Mouse (Mus musculus) kidney, embryonic 15.5 days (tissue): ENCODE measurements around the gene Kdm4b. TPM values are rescaled to one million over a fixed set of nuclear protein-coding genes. Genes with fewer than 3 reads are reported as not detected.

Source experiments
- ATAC-seq: fragments of 200-750 bp; cut with Nextera tagmentation; replicated peaks from 2 replicates; pipeline ENCODE4 v1.8.0; 2017; ENCODE audit warnings: moderate TSS enrichment; ENCODE audit not compliant: low FRiP score
- H3K27ac ChIP-seq: fragments of 300-500 bp; sonication (generic); 2 replicates; pipeline ENCODE4 v1.5.1; 2015; ENCODE audit warnings: mild to moderate bottlenecking, inconsistent platforms
- H3K27me3 ChIP-seq: fragments of 300-500 bp; sonication (generic); 2 replicates; pipeline ENCODE4 v1.6.1; 2015; ENCODE audit warnings: inconsistent platforms
- H3K36me3 ChIP-seq: fragments of 300-500 bp; sonication (generic); 2 replicates; pipeline ENCODE4 v1.6.1; 2015; ENCODE audit warnings: inconsistent platforms
- H3K4me1 ChIP-seq: fragments of 300-500 bp; sonication (generic); 2 replicates; pipeline ENCODE4 v1.6.1; 2015; ENCODE audit warnings: inconsistent platforms
- H3K4me2 ChIP-seq: fragments of 300-500 bp; sonication (generic); 2 replicates; pipeline ENCODE4 v1.6.1; 2015; ENCODE audit warnings: moderate library complexity, mild to moderate bottlenecking, inconsistent platforms
- H3K4me3 ChIP-seq: fragments of 300-500 bp; sonication (generic); replicated peaks from 2 replicates; pipeline ENCODE4 v1.5.1; 2015; ENCODE audit warnings: mild to moderate bottlenecking, inconsistent platforms
- H3K9ac ChIP-seq: fragments of 300-500 bp; sonication (generic); 2 replicates; pipeline ENCODE4 v1.6.1; 2015; ENCODE audit warnings: mild to moderate bottlenecking, inconsistent platforms
- H3K9me3 ChIP-seq: fragments of 300-500 bp; sonication (generic); replicated peaks from 2 replicates; pipeline ENCODE4 v1.6.1; 2016; ENCODE audit warnings: inconsistent platforms
- WGBS: fragments of 180-500 bp; shearing (Covaris S2); methylation state at CpG from one replicate; pipeline ENCODE4 v1.1.7; 2015; ENCODE audit warnings: mixed read lengths; 5-methylcytosine and 5-hydroxymethylcytosine counted together
- polyA plus RNA-seq: library from polyadenylated mRNA; unstranded; fragments of >200 nt; fragmentation: Nextera tagmentation; extraction: Ambion mirVana; gene quantifications from 2 replicates; pipeline ENCODE4 v1.2.1, GENCODE M21; 2015

Kdm4b gene
- polyA plus RNA-seq, 1 experiment from 2014 or later = 32.3 TPM

DNA sequence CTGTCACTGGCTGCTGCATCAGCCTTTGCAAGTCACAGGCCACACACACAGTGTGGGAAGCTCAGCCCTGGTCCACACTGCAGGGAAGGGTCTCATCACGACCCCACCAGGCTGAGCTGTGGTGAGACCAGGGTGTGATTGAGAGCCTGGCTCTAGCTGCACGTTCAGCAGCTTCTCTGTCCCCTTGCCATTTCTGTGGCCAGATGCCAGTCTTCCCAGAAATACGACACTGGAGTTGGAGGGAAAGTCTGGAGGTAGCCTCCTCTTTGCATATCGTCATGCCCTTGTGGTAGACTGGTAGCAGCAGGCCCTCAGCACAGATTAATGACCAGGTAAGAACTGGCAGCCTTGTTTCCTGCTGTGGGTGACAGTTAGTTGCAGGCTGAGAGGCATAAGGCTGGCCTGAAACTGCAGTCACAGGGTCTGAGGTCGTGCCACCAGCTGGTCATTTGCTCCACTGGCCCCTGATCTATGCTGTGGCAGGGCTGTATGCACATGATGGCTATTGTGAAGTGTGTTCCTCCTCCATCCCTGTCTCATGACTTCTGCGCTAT lies 53.5 kb downstream of the Kdm4b start:
- H3K9ac ChIP-seq = 0 out of 2 replicates have a peak overlapping the region, but pooled peaks have one; percentile 29
- H3K27ac ChIP-seq = peak overlapping the region; percentile 91
- H3K4me3 ChIP-seq = no peak overlapping the region
- H3K4me1 ChIP-seq = peaks cover 56% of the 10 kb centered on the region
- H3K27me3 ChIP-seq = no peaks in the 10 kb centered on the region
- peaks cover 63% of the 10 kb centered on the region for H3K36me3 ChIP-seq
- 38% methylated on average over 6 of the region's 6 CpGs for WGBS
- ATAC-seq = 0 out of 2 replicates have a peak, but pooled peaks have one; percentile 5
- H3K9me3 ChIP-seq = no peaks in the 10 kb centered on the region
- no peak overlapping the region for H3K4me2 ChIP-seq

DNA sequence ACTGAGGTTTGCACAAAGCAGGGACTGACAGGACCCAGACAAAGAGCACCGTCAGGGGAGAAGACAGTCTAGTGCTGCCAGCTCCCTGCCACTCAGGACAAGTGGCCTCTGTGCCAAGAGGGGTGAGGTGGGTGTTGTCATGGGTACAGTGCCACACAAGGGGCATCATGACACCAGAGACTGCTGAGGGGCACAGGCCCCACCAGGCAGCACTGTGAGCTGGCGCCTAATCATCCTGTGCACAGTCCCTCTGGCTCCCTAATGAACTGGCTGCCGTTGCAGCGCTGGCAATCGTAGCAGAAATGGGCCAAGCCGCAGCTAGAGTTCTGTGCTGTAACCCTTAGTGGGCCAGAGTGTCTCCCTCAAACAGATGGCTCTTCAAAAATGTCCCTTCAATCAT lies 54.4 kb downstream of the Kdm4b start:
- peaks cover 66% of the 10 kb centered on the region for H3K4me1 ChIP-seq
- H3K9ac ChIP-seq = no peak overlapping the region
- no peaks in the 10 kb centered on the region for H3K27me3 ChIP-seq
- no peak overlapping the region for H3K4me3 ChIP-seq
- peaks cover 61% of the 10 kb centered on the region for H3K36me3 ChIP-seq
- peak overlapping the region; percentile 91 for H3K27ac ChIP-seq
- H3K4me2 ChIP-seq = no peak overlapping the region
- H3K9me3 ChIP-seq = no peaks in the 10 kb centered on the region
- ATAC-seq = no peak
- 53% methylated on average over 6 of the region's 6 CpGs for WGBS

DNA sequence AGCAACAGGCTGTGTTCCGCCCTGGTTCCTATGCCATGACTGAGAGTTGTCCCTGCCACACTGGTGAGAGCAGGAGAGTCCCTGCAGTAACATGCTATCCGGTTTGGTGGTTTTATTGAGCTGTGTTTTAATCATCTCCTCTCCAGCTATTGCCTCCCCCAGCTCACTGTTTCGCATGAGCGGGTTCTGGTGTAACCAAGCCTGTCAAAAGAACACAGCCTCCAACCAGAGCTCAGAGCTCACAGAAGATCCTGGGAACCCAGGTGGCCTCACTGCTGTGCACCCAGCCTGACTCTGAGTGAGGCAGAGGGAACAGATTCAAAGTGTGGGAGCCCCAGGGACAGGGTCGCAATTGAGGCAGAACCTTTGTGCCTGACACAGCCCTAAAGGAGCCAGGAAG lies 55.3 kb downstream of the Kdm4b start:
- ATAC-seq = peak; percentile 81
- H3K9ac ChIP-seq = no peak overlapping the region
- H3K4me3 ChIP-seq = no peak overlapping the region
- 0 out of 2 replicates have a peak overlapping the region, but pooled peaks have one; percentile 6 for H3K4me2 ChIP-seq
- peaks cover 74% of the 10 kb centered on the region for H3K4me1 ChIP-seq
- peak overlapping the region; percentile 91 for H3K27ac ChIP-seq
- no peaks in the 10 kb centered on the region for H3K27me3 ChIP-seq
- H3K36me3 ChIP-seq = peaks cover 61% of the 10 kb centered on the region
- no peaks in the 10 kb centered on the region for H3K9me3 ChIP-seq
- 47% methylated on average over 5 of the region's 5 CpGs for WGBS

DNA sequence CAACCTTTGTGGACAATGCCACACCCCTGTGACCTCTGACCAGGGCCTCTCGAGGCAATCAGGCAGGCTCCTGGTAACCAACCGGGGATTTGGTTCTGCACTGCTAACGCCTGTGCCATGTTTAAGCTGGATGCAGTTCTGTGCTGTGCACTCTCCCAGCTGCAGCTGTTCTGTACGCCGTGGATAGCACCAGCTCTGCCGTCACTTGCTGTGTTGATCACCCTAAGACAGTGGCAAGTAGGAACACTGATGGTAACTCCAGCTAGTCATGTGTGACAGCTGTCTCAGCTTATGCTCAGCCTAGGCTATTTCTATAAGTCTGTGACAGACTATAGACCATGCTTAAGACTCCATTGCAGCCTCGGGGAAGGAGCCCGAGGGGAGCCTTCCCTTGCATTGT lies 57.1 kb downstream of the Kdm4b start:
- peaks cover 59% of the 10 kb centered on the region for H3K36me3 ChIP-seq
- H3K9ac ChIP-seq = no peak overlapping the region
- ATAC-seq = no peak
- H3K4me1 ChIP-seq = peaks cover 82% of the 10 kb centered on the region
- WGBS = 55% methylated on average over 8 of the region's 8 CpGs
- H3K27ac ChIP-seq = peak overlapping the region; percentile 91
- no peak overlapping the region for H3K4me3 ChIP-seq
- H3K27me3 ChIP-seq = no peaks in the 10 kb centered on the region
- H3K4me2 ChIP-seq = no peak overlapping the region
- H3K9me3 ChIP-seq = no peaks in the 10 kb centered on the region

DNA sequence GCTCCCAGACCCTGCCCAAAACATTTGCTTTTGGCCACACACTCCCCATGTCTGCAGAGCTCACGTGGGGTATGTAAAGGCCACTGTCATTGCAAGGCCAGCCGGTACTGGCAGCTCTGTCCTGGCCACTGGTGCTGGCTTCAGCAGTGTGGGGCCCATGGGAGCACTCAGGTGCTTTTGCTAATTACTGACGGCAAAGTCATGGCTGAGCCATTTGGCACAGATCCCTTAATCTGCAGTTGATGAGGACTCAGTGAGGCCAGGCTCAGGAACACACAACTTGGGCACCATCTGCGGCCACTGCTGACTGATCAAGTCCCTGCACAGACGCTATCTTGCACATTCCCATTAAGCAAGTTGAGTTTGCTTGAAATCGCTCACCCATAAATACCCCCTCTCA lies 59.0 kb downstream of the Kdm4b start:
- H3K9me3 ChIP-seq = no peaks in the 10 kb centered on the region
- peaks cover 68% of the 10 kb centered on the region for H3K4me1 ChIP-seq
- H3K4me2 ChIP-seq = no peak overlapping the region
- H3K27ac ChIP-seq = peak overlapping the region; percentile 80
- peak; percentile 37 for ATAC-seq
- 51% methylated on average over 6 of the region's 6 CpGs for WGBS
- no peaks in the 10 kb centered on the region for H3K27me3 ChIP-seq
- no peak overlapping the region for H3K9ac ChIP-seq
- H3K36me3 ChIP-seq = peaks cover 63% of the 10 kb centered on the region
- H3K4me3 ChIP-seq = no peak overlapping the region

DNA sequence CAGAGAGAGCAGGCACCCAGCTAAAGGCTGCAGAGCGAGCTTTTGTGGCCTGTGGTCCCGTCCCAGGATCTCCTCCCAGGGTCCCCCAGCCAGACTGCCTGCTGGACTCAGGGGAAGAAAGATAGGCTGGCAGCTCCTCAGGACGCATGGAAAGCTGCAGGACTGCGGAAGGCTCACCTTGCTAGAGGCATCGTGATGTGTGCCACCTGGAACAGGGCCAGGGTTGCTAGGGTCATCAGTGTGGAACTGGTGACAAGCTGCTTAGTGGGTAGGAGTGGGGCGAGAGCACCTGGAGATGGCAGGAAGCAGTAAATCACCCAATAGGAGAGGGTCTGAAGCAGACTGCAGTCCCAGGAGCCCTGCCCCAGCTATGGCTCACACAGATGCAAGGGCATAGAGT lies 61.8 kb downstream of the Kdm4b start:
- Histone ChIP-seq H3K9me3 (no peaks in the 10 kb centered on the region), H3K27me3 (no peaks in the 10 kb centered on the region), H3K9ac (no peak overlapping the region), H3K4me2 (no peak overlapping the region), H3K4me3 (no peak overlapping the region), H3K36me3 (peaks cover 79% of the 10 kb centered on the region), H3K4me1 (peaks cover 41% of the 10 kb centered on the region), H3K27ac (0 out of 2 replicates have a peak overlapping the region, but pooled peaks have one; percentile 1)
- 50% methylated on average over 6 of the region's 6 CpGs for WGBS
- ATAC-seq = no peak

DNA sequence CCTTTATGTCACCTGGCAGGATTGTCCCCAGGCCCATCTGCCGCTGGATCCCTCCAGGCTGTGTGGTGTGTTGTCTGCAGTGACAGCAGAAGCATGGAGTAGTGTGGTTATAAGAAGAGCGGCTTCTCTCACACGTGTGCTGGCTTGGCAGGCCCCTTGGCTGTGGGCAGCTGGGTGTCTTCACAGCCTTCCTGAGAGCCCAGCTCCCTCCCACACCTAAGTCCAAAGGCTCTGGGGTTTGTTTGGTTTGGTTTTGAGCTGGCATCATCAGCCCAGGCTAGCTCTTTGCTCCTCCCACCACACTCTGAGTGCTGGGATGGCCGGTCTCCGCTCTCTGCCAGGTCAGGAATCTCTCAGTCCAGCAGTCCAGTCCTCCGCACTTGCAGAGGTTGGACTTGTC lies 67.4 kb downstream of the Kdm4b start:
- Histone ChIP-seq H3K9me3 (no peaks in the 10 kb centered on the region), H3K36me3 (peaks cover 98% of the 10 kb centered on the region), H3K4me1 (no peaks in the 10 kb centered on the region), H3K27ac (no peak overlapping the region), H3K4me2 (no peak overlapping the region), H3K27me3 (no peaks in the 10 kb centered on the region), H3K9ac (no peak overlapping the region), H3K4me3 (no peak overlapping the region)
- WGBS = 77% methylated on average over 6 of the region's 6 CpGs
- ATAC-seq = no peak

DNA sequence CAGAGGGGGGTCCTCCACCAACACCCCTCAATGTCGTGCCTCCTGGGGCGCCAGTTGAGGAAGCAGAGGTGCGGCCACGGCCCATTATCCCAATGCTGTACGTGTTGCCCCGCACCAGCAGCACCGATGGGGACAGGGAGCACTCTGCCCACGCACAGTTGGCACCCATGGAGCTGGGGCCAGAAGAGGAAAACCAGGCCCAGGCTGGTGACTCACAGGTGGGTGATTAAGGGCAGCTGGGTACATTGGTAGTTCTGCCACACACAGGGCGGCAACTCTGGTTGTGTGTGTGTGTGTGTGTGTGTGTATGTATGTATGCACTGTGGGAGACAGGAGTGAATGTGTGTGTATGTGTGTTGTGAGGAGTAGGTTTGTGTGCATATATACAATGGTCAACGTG lies 68.0 kb downstream of the Kdm4b start:
- no peaks in the 10 kb centered on the region for H3K27me3 ChIP-seq
- H3K4me2 ChIP-seq = no peak overlapping the region
- no peak overlapping the region for H3K4me3 ChIP-seq
- H3K9me3 ChIP-seq = no peaks in the 10 kb centered on the region
- no peak overlapping the region for H3K9ac ChIP-seq
- 94% methylated on average over 10 of the region's 10 CpGs for WGBS
- no peaks in the 10 kb centered on the region for H3K4me1 ChIP-seq
- ATAC-seq = no peak
- H3K27ac ChIP-seq = no peak overlapping the region
- peaks cover 98% of the 10 kb centered on the region for H3K36me3 ChIP-seq

DNA sequence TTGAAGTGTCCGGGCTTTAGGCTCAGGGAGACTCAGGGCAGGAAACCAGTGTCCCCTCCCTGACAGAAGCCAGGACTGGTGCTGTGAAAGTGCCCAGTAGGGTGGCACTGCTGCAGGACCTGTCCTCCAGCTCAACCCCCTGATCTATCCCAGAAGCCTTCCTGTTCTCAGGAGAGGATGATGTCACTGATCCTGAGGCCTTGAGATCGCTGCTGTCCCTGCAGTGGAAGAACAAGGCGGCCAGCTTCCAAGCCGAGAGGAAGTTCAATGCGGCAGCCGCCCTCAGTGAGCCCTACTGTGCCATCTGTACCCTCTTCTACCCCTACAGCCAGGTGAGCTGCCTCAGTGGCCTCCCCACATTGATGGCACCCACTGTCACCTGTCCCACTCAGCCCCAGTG lies 70.2 kb downstream of the Kdm4b start:
- no peaks in the 10 kb centered on the region for H3K27me3 ChIP-seq
- H3K4me2 ChIP-seq = no peak overlapping the region
- no peak for ATAC-seq
- peaks cover 98% of the 10 kb centered on the region for H3K36me3 ChIP-seq
- WGBS = 88% methylated on average over 6 of the region's 6 CpGs
- no peak overlapping the region for H3K9ac ChIP-seq
- no peak overlapping the region for H3K27ac ChIP-seq
- no peak overlapping the region for H3K4me3 ChIP-seq
- H3K4me1 ChIP-seq = no peaks in the 10 kb centered on the region
- H3K9me3 ChIP-seq = no peaks in the 10 kb centered on the region

DNA sequence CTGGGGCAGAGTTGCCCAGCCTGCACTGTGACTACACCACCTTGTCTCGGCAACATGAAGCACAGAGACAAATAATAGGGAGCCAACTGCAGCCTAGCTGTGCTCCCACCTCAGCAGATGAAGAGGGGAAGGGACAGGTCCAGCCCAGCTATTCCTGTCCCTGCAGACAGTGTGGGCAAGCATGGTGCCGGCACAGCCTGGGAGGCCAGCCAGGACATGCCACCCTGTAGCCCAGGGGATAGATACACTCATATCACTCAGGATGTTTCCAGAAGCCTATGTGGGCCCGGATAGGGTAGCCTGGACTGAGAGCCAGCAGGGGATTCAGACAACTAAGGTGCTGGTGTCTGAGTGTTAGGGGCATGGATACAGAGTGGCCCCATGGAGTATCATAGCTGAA lies 74.4 kb downstream of the Kdm4b start:
- Histone ChIP-seq H3K4me3 (no peak overlapping the region), H3K36me3 (peaks cover 97% of the 10 kb centered on the region), H3K4me1 (no peaks in the 10 kb centered on the region), H3K27ac (no peak overlapping the region), H3K9me3 (no peaks in the 10 kb centered on the region), H3K9ac (no peak overlapping the region), H3K27me3 (no peaks in the 10 kb centered on the region), H3K4me2 (no peak overlapping the region)
- WGBS = 93% methylated on average over 3 of the region's 3 CpGs
- ATAC-seq = no peak

DNA sequence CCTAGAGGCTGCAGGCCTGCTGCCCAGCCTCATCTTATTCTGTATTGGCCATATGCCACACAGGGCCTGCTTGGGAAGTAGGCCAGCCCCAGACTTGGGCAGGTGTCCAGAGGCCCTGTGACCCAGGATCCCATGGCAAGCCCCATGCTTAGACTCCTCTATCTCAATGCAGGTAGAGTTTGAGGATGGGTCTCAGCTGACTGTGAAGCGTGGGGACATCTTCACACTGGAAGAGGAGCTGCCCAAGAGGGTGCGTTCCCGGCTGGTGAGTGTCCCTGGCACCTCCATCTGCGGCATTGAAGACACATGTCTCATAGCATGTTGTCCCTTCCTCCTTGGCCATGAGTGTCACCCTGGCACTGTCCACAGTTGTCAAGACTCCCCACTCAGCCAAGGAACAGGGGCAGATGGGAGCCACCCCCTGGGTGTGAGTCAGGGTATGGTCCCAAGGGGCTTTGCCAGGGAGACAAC lies 75.2 kb downstream of the Kdm4b start:
- 95% methylated on average over 4 of the region's 4 CpGs for WGBS
- no peaks in the 10 kb centered on the region for H3K9me3 ChIP-seq
- no peak for ATAC-seq
- H3K4me2 ChIP-seq = no peak overlapping the region
- no peak overlapping the region for H3K27ac ChIP-seq
- no peak overlapping the region for H3K9ac ChIP-seq
- H3K27me3 ChIP-seq = no peaks in the 10 kb centered on the region
- H3K4me1 ChIP-seq = no peaks in the 10 kb centered on the region
- no peak overlapping the region for H3K4me3 ChIP-seq
- H3K36me3 ChIP-seq = peaks cover 88% of the 10 kb centered on the region

DNA sequence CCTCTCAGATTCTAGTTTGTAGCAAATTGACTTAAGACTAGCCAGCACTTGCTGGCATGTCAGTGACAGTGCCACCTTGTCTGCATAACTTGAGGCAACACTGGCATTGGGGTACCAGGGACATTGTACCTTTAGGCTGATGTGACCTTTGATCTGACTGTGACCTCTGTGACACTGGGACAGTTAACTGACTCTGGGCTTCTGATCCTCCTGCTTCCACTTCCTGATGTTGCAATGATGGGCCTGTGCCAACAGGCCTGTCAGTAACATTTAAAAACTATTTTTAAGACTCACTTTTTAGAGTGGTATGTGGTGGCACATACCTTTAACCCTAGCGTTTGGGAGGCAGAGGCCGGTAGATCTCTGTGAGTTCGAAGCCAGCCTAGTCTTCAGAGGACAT lies 79.5 kb downstream of the Kdm4b start:
- no peaks in the 10 kb centered on the region for H3K9me3 ChIP-seq
- no peak overlapping the region for H3K9ac ChIP-seq
- H3K27me3 ChIP-seq = no peaks in the 10 kb centered on the region
- no peak overlapping the region for H3K4me2 ChIP-seq
- peaks cover 23% of the 10 kb centered on the region for H3K4me1 ChIP-seq
- H3K4me3 ChIP-seq = no peak overlapping the region
- H3K27ac ChIP-seq = no peak overlapping the region
- no peak for ATAC-seq
- WGBS = 92% methylated on average over 3 of the region's 3 CpGs
- peaks cover 46% of the 10 kb centered on the region for H3K36me3 ChIP-seq
